Mouse (Mus musculus) layer of hippocampus, postnatal 14 days (tissue): Measurements from ENCODE around the gene Atp2b2. TPM values are rescaled to one million over a fixed set of nuclear protein-coding genes. Genes with fewer than 3 reads are reported as not detected.
A peak's percentile ranks its signal among the peaks of the same experiment; 100 is the strongest.

Experiments used
- DNase-seq, 2 experiments: peaks; one replicate each; pipeline ENCODE4 v3.0.0; 2021 to 2022; ENCODE audit warnings: low spot score in 2 of 2, mixed read lengths in 1 of 2
- total RNA-seq, 2 experiments: library from RNA; stranded (reverse); gene quantifications; 2 replicates each; pipeline ENCODE4 v1.2.3; 2021

The Atp2b2 gene
- total RNA-seq, 2 experiments from 2014 or later, result 310 to 322 TPM

- no peak for DNase-seq
Observed at GRCm38 (mm10) chr6:114013801-114014200, 28.6 kb downstream of the Atp2b2 start.

- no peak for DNase-seq
Observed at GRCm38 (mm10) chr6:114012834-114013233, 29.6 kb downstream of the Atp2b2 start.

- DNase-seq, result no peak
Observed at GRCm38 (mm10) chr6:114011976-114012375, 30.4 kb downstream of the Atp2b2 start.

GRCm38 (mm10) chr6:114003796-114004195 is 38.6 kb downstream of the Atp2b2 start:
- DNase-seq, result no peak

DNA sequence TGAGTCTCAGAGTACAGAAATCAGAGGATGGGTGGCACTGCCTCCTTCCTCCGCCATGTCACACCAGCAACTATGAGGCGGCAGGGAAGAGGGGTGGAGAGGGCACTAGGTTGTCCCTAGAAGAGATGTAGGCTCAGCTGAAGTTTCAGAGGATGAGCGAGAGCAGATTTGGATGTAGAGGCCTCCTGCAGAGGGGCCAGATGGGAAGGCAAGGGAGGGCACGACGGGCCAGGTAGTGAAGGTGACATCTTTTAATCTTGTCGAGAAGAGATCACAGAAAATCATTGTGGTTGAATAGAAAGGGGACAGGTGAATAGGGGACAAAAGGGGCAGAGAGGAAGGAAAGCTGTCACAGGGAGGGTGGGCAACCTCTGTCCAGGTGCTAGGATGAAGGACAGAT is 41.5 kb downstream of the Atp2b2 start:
- DNase-seq, result no peak

- no peak for DNase-seq
Observed at GRCm38 (mm10) chr6:114000304-114000703, 42.1 kb downstream of the Atp2b2 start.

DNA sequence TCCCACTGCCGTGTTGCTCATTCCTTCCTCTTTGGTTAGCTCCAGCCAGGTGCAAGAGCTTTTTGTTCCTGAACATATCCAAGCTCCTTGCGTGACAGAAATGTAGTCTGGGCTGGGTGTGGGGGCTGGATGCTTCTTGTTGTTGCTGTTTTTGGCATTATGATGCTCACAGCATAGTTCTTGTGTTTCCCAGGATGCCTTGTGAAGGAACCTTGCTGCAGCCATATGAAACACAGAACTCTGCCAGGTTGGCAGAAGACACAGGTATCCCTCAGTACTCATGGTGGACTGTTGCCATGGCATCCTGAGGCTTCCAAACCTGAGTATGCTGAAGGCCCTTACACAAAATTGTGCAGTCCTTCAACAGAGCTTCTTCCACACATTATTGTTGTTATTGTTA is 44.0 kb downstream of the Atp2b2 start:
- no peak for DNase-seq

DNA sequence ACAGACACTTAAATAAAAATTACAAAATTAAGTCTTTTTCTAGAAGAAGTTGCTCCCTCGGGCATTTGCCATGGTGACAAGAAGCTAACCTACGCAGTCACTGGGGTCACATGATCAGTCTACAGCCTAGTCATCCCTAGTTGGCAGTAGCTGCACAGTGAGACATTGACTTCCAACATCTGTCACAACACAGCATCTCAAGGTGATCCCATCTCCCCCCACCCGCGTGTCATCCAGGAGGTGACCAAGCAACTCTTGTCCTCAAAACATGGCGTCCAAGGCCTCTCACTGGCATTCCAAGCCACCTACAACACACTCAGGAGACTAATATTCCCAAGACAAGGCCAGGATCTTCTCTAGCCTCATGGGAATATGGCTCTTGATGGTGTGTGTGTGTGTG is 48.2 kb downstream of the Atp2b2 start:
- DNase-seq, result no peak

DNA sequence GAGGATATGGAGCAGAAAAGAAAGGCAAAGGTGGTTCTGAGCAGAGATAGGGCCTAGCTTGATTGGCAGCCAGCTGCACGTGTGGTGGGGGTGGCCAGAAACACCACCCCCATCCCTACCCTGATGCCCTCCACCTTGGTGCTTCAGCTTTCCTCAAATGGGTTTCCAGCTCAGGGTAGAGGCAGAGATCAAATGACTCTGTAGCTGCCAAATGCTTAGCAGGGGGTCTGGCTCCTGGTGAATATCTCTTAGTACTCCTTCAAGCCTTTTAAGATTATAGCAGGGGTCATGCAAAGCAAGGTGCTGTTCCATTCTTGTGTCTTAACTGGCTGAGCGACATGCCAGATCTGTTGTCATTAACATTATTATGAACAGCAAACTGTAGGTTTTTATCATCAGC is 50.3 kb downstream of the Atp2b2 start:
- no peak for DNase-seq

DNA sequence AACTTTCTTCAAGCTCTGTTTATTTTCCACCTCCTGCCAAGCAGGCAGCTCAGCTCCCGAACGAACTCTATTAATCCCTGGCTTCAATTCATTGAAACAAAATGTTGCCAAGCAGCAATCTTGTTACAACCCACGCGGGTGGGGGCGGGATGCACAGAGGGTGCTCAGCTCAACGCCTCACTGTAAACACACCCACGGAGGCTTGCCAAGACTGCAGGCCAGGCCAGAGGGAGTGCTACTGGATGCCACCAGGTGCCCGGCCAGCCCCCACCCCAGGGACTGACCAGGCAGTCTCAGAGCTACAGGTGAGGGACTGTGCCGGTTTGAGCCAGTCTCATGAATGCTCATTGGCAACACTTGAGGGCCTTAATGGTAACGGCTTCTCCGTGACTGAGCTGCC is 50.9 kb downstream of the Atp2b2 start:
- DNase-seq, result peak; percentile 68 to 84

- DNase-seq, result no peak
Observed at GRCm38 (mm10) chr6:113990044-113990443, 52.4 kb downstream of the Atp2b2 start.

- no peak for DNase-seq
Observed at GRCm38 (mm10) chr6:113988521-113988920, 53.9 kb downstream of the Atp2b2 start.

GRCm38 (mm10) chr6:113986671-113987070 is 55.7 kb downstream of the Atp2b2 start:
- peak in 1 of 2 experiments; percentile 39 for DNase-seq

DNA sequence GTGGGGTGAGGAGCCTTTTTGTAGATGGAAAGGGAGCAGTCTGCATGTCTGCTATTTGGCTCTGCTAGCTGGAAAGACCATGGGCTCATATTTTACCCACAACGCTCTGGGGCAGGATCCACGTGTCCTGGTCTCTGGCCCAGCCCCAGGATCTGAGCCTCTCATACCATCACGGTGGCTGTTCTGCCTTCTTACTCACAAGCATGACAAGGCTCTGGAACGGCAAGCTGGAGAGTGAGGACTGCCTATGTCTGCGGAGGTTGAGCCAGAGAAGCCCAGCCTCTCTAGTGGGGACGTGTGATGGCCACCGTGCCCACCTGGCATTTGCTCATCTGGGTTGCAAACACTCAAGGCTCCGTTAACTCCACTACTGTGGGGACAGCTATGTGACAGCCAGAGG is 63.7 kb downstream of the Atp2b2 start:
- no peak for DNase-seq

DNA sequence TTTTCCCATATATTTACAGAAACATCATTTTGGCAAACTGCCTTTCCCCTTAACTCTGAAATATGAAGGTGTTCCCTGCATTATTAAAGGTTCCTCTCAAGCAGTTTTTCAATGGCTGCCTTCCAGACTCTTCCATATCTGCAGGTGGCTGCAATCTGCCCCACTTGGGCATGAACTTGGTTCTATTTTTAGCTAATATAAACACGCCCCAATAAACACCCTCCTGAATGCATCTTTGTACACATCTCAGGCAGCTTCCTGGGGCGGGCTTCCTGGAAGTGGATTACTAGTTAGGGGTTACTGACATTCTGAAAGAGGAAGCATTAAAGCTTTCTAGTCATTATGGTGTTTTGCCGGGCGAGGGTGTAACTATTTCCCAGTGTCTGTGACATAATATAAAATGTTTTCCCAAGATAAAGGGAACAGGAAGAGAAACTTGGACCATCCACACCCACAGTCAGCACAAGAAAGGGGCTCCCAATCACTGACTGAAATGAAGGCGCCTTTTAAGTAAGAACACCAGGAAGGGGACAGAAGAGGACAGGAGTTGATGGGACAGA is 64.2 kb downstream of the Atp2b2 start:
- no peak for DNase-seq

GRCm38 (mm10) chr6:113970900-113971299 is 71.5 kb downstream of the Atp2b2 start:
- DNase-seq, result no peak

- no peak for DNase-seq
Observed at GRCm38 (mm10) chr6:113970464-113970863, 71.9 kb downstream of the Atp2b2 start.

- DNase-seq, result no peak
Observed at GRCm38 (mm10) chr6:113969751-113970150, 72.7 kb downstream of the Atp2b2 start.

DNA sequence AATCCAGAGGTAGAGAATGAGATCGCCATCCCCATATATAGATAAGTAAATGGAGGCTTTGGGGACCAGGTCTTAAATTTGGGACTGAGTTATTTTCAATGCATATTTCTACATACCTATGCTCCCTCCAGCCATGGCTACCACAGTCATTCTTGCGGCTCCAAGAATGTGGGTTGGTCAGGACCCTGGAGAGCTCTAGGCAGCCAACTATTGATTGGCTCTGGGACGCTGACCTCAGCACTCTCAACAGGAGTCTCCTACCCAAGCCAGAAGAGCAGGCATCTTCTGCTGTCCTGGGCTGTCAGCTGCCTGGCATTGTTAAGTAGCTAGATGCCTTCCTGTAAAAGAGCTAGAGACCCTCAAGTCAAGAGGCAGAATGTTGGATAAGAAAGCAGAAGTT is 79.6 kb downstream of the Atp2b2 start:
- DNase-seq, result no peak

DNA sequence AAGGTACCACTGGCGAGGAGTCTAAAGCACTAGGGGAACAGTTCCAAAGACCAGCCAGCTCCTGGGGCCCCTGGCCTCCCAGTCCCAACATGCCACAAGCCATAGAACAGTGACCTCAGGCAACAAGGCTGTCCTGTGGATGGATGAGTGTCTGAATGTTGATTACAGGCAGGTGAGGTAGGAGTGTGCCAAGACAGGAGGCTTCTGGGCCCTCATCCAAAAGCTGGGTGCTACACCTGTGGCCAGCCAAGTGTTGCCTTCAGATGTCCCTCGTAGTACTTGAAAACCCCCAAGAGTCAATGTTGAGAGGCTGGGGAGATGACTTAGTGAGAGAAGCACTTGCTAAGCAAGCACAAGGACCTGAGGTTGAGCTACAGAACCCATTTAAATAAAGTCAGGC is 80.8 kb downstream of the Atp2b2 start:
- no peak for DNase-seq

GRCm38 (mm10) chr6:113959336-113959735 is 83.1 kb downstream of the Atp2b2 start:
- no peak for DNase-seq

DNA sequence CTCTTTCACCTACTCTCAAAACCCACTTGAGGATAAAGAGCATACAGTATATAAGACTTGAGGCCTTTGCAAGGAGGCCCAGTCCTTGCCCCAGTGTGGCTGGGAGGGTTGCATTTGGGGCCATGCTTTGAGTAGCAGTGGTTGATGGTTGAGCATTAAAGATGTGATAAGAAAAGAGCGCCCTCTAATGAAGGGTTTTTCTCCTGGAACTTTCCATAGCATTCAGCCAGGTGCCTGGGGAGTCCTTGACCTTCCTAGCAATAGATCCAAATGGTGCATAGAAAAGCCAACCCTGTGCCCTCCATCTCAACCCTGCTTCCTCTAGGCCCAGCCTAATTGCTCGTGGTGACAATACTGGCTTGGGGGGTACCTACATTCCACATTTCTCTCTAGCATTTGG is 83.7 kb downstream of the Atp2b2 start:
- no peak for DNase-seq

DNA sequence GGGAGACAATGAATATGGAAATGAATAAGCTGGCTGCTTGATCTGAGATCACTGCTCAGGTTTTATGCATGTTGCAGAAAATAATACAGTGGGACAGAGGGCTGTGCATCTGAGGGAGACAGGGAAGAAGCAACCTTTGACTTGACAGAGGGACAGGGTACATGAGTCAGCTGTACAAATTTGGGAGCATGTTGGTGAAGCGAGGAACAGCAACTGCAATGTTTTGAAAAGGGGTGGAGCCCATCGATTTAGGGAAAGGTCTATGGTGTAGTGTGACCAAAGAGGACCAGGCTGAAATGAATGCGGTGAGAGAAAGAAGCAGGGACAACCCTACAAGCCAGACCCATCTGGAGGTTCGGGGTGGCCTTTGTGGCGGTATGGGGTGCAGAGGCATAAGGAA is 84.4 kb downstream of the Atp2b2 start:
- no peak for DNase-seq
